Mouse (Mus musculus) embryonic facial prominence, embryonic 12.5 days (tissue): ENCODE results near the gene Elobl. TPM values are rescaled to one million over a fixed set of nuclear protein-coding genes. Genes with fewer than 3 reads are reported as not detected.

ENCODE experiments used
- ATAC-seq: fragments of 200-750 bp; cut with Nextera tagmentation; 2 replicates; pipeline ENCODE4 v1.8.0; 2017; ENCODE audit not compliant: insufficient number of reproducible peaks, insufficient read depth, low FRiP score, low TSS enrichment
- H3K27ac ChIP-seq: fragments of 300-500 bp; sonication (generic); 2 replicates; pipeline ENCODE4 v1.5.1; 2016; ENCODE audit warnings: mild to moderate bottlenecking
- H3K27me3 ChIP-seq: fragments of 300-500 bp; sonication (generic); 2 replicates; pipeline ENCODE4 v1.6.1; 2016; ENCODE audit warnings: mild to moderate bottlenecking, moderate library complexity
- H3K36me3 ChIP-seq: fragments of 300-500 bp; sonication (generic); 2 replicates; pipeline ENCODE4 v1.6.1; 2016; ENCODE audit warnings: mild to moderate bottlenecking
- H3K4me1 ChIP-seq: fragments of 300-500 bp; sonication (generic); 2 replicates; pipeline ENCODE4 v1.6.1; 2016
- H3K4me2 ChIP-seq: fragments of 300-500 bp; sonication (generic); replicated peaks from 2 replicates; pipeline ENCODE4 v1.6.1; 2016; ENCODE audit warnings: mild to moderate bottlenecking, moderate library complexity
- H3K4me3 ChIP-seq: fragments of 300-500 bp; sonication (generic); 2 replicates; pipeline ENCODE4 v1.5.1; 2016; ENCODE audit warnings: mild to moderate bottlenecking
- H3K9ac ChIP-seq: fragments of 300-500 bp; sonication (generic); 2 replicates; pipeline ENCODE4 v1.6.1; 2016; ENCODE audit warnings: mild to moderate bottlenecking, moderate library complexity
- H3K9me3 ChIP-seq: fragments of 300-500 bp; sonication (generic); 2 replicates; pipeline ENCODE4 v1.6.1; 2016; ENCODE audit warnings: mild to moderate bottlenecking, moderate library complexity
- WGBS: fragments of 180-500 bp; shearing (Covaris S2); methylation state at CpG from one replicate; pipeline ENCODE4 v1.1.7; 2016; 5-methylcytosine and 5-hydroxymethylcytosine counted together
- polyA plus RNA-seq: library from polyadenylated mRNA; unstranded; fragments of >200 nt; fragmentation: Nextera tagmentation; extraction: Ambion mirVana; gene quantifications from 2 replicates; pipeline ENCODE4 v1.2.1, GENCODE M21; 2016

The Elobl gene
- polyA plus RNA-seq, result not detected in 2 replicates

DNA sequence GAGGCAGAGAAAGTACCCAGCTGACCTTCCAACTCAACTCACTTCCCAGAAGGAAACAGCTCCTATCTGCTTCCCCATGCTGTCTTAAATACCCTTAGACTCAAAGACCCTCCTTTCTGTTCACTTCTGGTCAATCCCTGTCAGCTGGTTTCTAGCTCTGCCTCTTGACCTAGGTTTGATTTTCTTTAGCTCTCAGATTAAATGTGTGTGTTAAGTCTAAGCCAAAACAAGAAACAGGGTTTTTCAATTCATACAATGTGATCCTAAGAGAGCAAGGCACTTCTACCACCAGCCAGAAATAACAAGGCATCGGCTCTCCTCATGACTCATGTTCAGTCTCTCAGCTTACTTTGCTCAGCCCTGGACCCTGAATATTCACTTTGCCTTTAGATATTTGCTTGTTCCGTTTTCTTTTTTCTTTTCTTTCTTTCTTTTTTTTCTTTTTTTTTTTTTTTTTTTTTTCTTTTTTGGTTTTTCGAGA, at the start of gene Elobl:
Elobl (minus strand) TSS at position 51 of the 481 bp plus-strand sequence.
- H3K9ac ChIP-seq, result no peak within 1 kb of the TSS
- H3K27me3 ChIP-seq, result no peaks in the 10 kb centered on the region
- no peaks in the 10 kb centered on the region for H3K9me3 ChIP-seq
- no peaks in the 10 kb centered on the region for H3K4me1 ChIP-seq
- 80% methylated on average over 3 of the region's 3 CpGs for WGBS
- no peaks in the 10 kb centered on the region for H3K36me3 ChIP-seq
- no peak within 1 kb of the TSS for H3K27ac ChIP-seq
- H3K4me2 ChIP-seq, result no peak within 1 kb of the TSS
- no peak for ATAC-seq
- H3K4me3 ChIP-seq, result no peak within 1 kb of the TSS

DNA sequence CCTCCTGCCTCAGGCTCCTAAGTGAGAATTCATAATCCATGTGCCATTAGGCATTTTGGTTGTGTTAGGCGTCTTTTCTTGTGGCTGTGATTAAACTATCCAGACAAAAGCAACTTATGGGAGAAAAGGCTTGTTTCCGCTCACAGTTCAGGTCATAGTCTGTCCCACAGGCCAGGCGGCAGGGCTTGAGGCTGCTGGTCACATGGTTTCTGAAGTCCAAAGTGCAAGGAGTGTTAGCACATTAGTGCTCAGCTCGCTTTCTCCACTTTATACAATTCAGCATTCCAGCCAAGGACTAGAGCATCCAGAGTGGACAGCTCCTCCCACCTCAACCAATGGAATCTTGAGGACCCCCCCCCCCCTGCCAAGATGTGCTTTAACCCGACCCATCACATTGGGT, 45.5 kb upstream of the Elobl start:
- WGBS, result 75% methylated on average over 5 of the region's 5 CpGs
- Histone ChIP-seq H3K9ac (no peak overlapping the region), H3K36me3 (no peaks in the 10 kb centered on the region), H3K4me2 (no peak overlapping the region), H3K4me1 (no peaks in the 10 kb centered on the region), H3K9me3 (no peaks in the 10 kb centered on the region), H3K4me3 (no peak overlapping the region), H3K27me3 (no peaks in the 10 kb centered on the region), H3K27ac (no peak overlapping the region)
- ATAC-seq, result no peak

DNA sequence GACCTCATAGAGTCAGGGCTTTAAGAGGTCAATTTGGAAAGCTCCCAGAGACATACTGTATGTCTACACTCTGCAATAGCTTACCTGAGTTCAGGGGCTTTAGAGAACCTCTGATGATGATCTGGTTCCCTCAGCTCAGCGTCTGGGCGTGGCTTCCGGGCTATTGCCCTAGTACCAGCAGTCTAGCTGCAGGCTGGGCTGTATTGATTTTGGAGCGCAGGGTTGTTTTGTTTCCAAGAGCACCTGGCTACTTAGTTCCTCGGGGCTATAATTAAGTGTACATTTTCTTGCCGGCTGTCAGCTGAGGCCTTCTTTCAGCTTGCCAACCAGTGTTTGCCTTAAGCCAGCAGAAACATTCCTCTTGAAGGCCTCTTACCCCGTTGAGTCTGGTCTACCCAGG, 42.8 kb upstream of the Elobl start:
- no peak overlapping the region for H3K4me2 ChIP-seq
- no peak overlapping the region for H3K9ac ChIP-seq
- H3K9me3 ChIP-seq, result no peaks in the 10 kb centered on the region
- ATAC-seq, result no peak
- WGBS, result 64% methylated on average over 7 of the region's 7 CpGs
- H3K27me3 ChIP-seq, result no peaks in the 10 kb centered on the region
- no peaks in the 10 kb centered on the region for H3K4me1 ChIP-seq
- H3K4me3 ChIP-seq, result no peak overlapping the region
- H3K27ac ChIP-seq, result no peak overlapping the region
- H3K36me3 ChIP-seq, result no peaks in the 10 kb centered on the region

DNA sequence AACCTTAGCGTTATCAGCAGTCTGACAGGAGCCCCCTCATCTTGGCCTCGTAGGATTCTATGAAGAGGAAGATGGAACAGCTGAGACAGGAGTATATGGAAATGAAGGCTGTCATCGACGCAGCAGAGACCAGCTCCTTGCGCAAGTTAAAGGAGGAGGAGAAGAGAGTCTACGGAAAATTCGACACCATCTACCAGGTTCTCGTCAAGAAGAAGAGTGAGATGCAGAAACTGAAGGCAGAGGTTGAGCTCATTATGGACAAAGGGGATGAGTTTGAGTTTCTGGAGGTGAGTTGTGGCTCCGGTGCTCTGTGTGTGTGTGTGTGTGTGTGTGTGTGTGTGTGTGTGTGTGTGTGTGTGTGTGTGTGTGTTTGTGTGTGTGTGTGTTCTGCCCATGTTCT, 42.3 kb upstream of the Elobl start:
- no peak for ATAC-seq
- H3K9ac ChIP-seq, result no peak overlapping the region
- H3K4me1 ChIP-seq, result no peaks in the 10 kb centered on the region
- H3K4me2 ChIP-seq, result no peak overlapping the region
- H3K36me3 ChIP-seq, result no peaks in the 10 kb centered on the region
- no peaks in the 10 kb centered on the region for H3K9me3 ChIP-seq
- H3K4me3 ChIP-seq, result no peak overlapping the region
- no peak overlapping the region for H3K27ac ChIP-seq
- 89% methylated on average over 9 of the region's 9 CpGs for WGBS
- no peaks in the 10 kb centered on the region for H3K27me3 ChIP-seq

DNA sequence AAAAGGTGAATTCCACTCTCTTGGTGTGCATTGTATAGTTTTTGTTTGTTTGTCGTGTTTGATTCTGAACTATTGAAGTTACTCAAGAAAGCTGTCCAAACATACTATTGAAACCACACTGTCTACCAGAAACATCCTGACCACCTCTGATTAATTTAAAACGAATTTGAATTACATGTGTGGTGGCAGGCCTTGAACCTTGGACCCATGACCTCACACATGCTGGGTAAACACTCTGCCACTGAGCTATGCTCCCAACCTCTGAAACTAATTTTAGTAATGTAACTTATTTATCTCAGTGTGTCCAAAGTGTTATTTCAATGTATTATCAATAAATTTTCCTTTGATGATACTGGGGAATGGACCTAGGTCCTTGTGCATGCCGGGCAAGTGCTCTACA, 40.9 kb upstream of the Elobl start:
- Histone ChIP-seq H3K27ac (no peak overlapping the region), H3K27me3 (no peaks in the 10 kb centered on the region), H3K36me3 (no peaks in the 10 kb centered on the region), H3K9me3 (no peaks in the 10 kb centered on the region), H3K9ac (no peak overlapping the region), H3K4me1 (no peaks in the 10 kb centered on the region), H3K4me2 (no peak overlapping the region), H3K4me3 (no peak overlapping the region)
- 82% methylated on average over 3 of the region's 3 CpGs for WGBS
- no peak for ATAC-seq

DNA sequence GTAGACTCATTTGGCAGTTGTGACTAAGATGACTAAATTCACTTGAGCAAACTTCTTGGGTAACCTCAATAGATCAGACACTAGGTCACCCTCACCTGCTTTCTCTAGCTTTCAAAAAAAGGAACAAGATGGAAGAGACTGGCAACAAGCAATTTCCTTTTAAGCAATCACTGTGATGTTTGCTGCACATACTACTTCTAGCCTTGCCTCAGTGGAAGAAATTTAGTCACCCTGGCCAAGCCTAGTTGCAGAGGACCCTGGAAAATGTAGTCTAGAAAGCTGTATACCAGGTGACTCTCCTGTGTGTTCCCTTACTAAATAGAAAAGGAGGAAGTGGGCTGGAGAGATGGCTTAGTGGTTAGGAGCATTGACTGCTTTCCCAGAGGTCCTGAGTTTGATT, 39.7 kb upstream of the Elobl start:
- H3K4me2 ChIP-seq, result no peak overlapping the region
- no peak overlapping the region for H3K4me3 ChIP-seq
- H3K27ac ChIP-seq, result no peak overlapping the region
- H3K36me3 ChIP-seq, result no peaks in the 10 kb centered on the region
- ATAC-seq, result no peak
- no peak overlapping the region for H3K9ac ChIP-seq
- no peaks in the 10 kb centered on the region for H3K27me3 ChIP-seq
- H3K9me3 ChIP-seq, result no peaks in the 10 kb centered on the region
- H3K4me1 ChIP-seq, result no peaks in the 10 kb centered on the region

DNA sequence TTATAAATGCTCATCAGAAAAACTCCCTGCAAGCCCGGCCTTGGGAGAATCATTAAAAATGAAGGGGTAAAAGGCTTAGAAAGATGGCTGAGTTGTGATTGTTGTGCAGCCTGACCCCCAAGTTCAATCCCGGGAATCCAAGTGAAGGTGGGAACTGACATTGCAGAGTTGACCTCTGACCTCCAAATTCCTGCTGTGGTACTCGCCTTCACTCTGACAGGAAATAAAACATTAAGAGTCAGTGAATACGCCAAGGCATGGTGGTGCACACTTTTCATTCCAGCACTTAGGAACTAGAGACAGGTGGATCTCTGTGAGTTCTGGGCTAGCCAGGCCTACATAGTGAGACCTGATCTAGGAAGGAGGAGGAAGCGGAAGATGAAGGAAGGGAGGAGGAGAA, 38.7 kb upstream of the Elobl start:
- Histone ChIP-seq H3K4me2 (no peak overlapping the region), H3K9me3 (no peaks in the 10 kb centered on the region)
- 47% methylated on average over 5 of the region's 5 CpGs for WGBS

DNA sequence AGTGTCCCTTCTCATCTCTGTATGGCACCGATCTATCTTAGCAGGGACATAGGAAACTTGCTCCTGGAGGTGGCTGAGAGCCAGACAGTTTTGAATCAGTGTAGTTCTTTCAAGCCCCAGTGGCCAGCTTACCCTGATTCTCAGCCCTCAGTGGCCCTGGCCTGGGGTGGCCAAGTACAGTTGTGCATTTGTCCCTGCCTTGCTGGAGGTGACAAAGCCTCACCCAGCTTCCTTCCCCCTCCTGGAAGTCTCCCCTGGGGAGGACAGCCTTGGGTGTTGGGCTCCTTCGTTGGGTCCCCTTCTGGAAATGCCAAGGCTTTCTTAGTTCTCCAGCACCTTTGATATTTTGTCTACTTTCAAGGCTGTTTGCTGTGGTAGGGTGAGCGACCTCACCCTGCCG, 37.0 kb upstream of the Elobl start:
- H3K27me3 ChIP-seq, result peaks cover 18% of the 10 kb centered on the region
- 79% methylated on average over 4 of the region's 4 CpGs for WGBS
- H3K4me1 ChIP-seq, result 0 out of 2 replicates have a peak, but pooled peaks cover 5% of the 10 kb centered on the region
- H3K27ac ChIP-seq, result no peak overlapping the region
- no peak overlapping the region for H3K4me3 ChIP-seq
- no peak overlapping the region for H3K4me2 ChIP-seq
- no peak for ATAC-seq
- no peaks in the 10 kb centered on the region for H3K9me3 ChIP-seq
- H3K36me3 ChIP-seq, result no peaks in the 10 kb centered on the region
- H3K9ac ChIP-seq, result no peak overlapping the region

More for the DNA sequence above, 38.7 kb upstream of the Elobl start:
- H3K27ac ChIP-seq, result no peak overlapping the region
- H3K4me3 ChIP-seq, result no peak overlapping the region
- H3K4me1 ChIP-seq, result no peaks in the 10 kb centered on the region
- no peaks in the 10 kb centered on the region for H3K36me3 ChIP-seq
- H3K9ac ChIP-seq, result no peak overlapping the region
- ATAC-seq, result no peak
- 0 out of 2 replicates have a peak, but pooled peaks cover under 1% of the 10 kb centered on the region for H3K27me3 ChIP-seq

DNA sequence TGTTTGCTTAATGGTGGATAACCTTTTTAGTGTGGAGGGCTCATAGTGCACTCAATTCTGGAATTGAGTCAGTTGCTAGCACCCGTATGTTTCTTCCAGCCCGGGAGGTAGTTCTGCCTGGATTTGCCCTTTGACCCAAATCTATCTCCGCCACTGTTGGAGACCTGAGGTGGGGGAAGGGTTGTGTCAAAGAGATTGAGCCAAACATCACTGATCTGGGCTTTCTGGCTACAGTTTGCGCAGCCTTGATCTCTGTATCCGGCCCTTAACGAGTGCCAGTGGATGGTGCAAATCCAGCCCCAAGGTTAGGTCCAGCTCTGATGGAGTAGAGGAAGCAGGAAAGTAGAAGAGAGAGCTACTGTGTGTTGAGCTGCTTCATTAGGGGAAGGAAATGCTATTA, 36.3 kb upstream of the Elobl start:
- no peak for ATAC-seq
- Histone ChIP-seq H3K9ac (no peak overlapping the region), H3K27ac (no peak overlapping the region), H3K4me2 (no peak overlapping the region), H3K4me3 (no peak overlapping the region), H3K4me1 (0 out of 2 replicates have a peak, but pooled peaks cover 5% of the 10 kb centered on the region), H3K27me3 (peaks cover 23% of the 10 kb centered on the region), H3K9me3 (no peaks in the 10 kb centered on the region), H3K36me3 (no peaks in the 10 kb centered on the region)
- 40% methylated on average over 6 of the region's 6 CpGs for WGBS

DNA sequence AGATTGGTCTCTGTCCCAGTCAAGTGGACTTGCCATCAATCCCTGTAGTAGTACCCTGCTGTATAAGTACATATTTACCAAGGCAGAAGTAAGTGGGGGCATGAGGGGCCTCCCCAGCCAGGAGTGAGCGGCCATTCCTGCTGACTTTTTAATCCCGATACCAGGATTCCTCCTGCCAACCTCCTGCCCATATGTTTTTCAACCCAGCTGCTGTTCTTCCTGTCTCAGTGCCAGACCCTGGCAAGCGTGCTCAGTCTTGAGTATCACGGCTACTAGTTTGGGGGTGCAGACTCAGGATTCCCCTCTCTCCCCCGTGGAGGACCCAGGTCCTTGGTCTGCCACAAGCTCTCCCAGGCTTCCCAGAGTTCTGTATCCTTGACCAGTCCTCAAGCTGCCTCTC, 35.9 kb upstream of the Elobl start:
- Histone ChIP-seq H3K9me3 (no peaks in the 10 kb centered on the region), H3K4me2 (no peak overlapping the region), H3K4me3 (no peak overlapping the region), H3K27ac (no peak overlapping the region), H3K4me1 (0 out of 2 replicates have a peak, but pooled peaks cover 5% of the 10 kb centered on the region), H3K9ac (no peak overlapping the region), H3K27me3 (peaks cover 23% of the 10 kb centered on the region), H3K36me3 (no peaks in the 10 kb centered on the region)
- WGBS, result 83% methylated on average over 5 of the region's 5 CpGs
- no peak for ATAC-seq

DNA sequence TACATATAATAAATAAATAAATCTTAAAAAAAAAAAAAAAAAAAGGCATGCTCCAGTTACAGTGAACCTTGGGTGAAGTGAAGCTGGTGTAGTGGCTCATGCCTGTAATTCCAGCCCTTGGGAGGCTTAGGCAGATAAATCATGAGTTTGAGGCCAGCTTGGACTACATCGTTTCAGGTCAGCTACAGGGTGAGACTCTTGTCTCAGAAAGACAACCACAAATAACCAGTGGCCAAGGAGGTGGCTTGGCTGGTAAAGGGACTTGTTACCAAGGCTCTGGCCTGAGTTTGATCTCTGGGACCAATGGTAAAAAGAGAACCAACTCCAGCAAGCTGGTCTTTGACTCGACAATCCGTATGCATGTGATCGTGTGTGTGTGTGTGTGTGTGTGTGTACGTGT, 35.3 kb upstream of the Elobl start:
- ATAC-seq, result no peak
- Histone ChIP-seq H3K4me2 (no peak overlapping the region), H3K4me3 (no peak overlapping the region), H3K27me3 (peaks cover 23% of the 10 kb centered on the region), H3K27ac (no peak overlapping the region), H3K9ac (no peak overlapping the region), H3K36me3 (no peaks in the 10 kb centered on the region), H3K9me3 (no peaks in the 10 kb centered on the region), H3K4me1 (0 out of 2 replicates have a peak, but pooled peaks cover 5% of the 10 kb centered on the region)
- 85% methylated on average over 5 of the region's 5 CpGs for WGBS

DNA sequence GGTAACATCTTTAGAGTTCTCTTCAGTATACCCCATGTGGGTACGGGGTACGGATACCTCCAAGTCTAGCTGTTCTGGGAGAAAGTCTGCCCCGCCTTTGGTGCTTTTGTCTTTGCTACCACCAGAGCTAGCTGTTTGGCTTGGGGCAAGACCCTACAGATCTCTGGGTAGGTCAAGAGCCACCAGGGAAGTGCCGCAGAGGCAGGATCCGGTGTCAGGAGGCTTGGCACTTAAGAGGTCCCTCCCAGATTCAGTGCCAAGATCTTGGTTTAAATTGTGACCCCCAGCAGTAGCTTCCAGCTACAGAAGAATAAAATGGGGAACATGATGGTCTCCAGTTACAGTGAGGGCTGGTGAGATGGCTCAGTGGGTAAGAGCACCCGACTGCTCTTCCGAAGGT, 34.8 kb upstream of the Elobl start:
- no peak overlapping the region for H3K9ac ChIP-seq
- H3K4me1 ChIP-seq, result 0 out of 2 replicates have a peak, but pooled peaks cover 5% of the 10 kb centered on the region
- no peaks in the 10 kb centered on the region for H3K9me3 ChIP-seq
- no peak overlapping the region for H3K27ac ChIP-seq
- 90% methylated on average over 7 of the region's 7 CpGs for WGBS
- H3K4me2 ChIP-seq, result no peak overlapping the region
- ATAC-seq, result no peak
- no peaks in the 10 kb centered on the region for H3K36me3 ChIP-seq
- no peak overlapping the region for H3K4me3 ChIP-seq
- H3K27me3 ChIP-seq, result peaks cover 23% of the 10 kb centered on the region

DNA sequence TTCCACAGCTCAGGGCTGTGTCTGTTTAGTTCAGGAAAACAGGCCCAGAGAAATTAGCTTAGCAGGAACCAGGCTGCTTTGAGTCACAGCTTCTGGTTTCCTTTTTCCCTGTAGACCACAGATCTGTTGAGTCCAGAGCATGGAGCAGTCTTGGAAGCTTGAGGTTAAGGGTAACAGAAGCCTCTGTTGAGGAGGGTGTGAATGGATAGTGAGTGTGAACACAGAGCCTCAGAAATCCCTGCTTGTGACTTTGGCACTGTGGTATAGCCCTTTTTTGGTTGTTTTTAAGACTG, 33.7 kb upstream of the Elobl start:
- Histone ChIP-seq H3K9me3 (no peaks in the 10 kb centered on the region), H3K27me3 (peaks cover 23% of the 10 kb centered on the region), H3K9ac (no peak overlapping the region), H3K27ac (no peak overlapping the region), H3K4me3 (no peak overlapping the region), H3K4me2 (peak overlapping the region; percentile 60; the same call in 1 of the 2 replicates), H3K4me1 (0 out of 2 replicates have a peak, but pooled peaks cover 5% of the 10 kb centered on the region), H3K36me3 (no peaks in the 10 kb centered on the region)
- no peak for ATAC-seq
